Mouse (Mus musculus): ENCODE results near the gene Dnajc11. TPM values are rescaled to one million over a fixed set of nuclear protein-coding genes. Genes with fewer than 3 reads are reported as not detected.
A peak's percentile ranks its signal among the peaks of the same experiment; 100 is the strongest.

The Dnajc11 gene
- 10 to 100 TPM; 72.7 to 88.8 TPM for total RNA-seq (2021)

DNA sequence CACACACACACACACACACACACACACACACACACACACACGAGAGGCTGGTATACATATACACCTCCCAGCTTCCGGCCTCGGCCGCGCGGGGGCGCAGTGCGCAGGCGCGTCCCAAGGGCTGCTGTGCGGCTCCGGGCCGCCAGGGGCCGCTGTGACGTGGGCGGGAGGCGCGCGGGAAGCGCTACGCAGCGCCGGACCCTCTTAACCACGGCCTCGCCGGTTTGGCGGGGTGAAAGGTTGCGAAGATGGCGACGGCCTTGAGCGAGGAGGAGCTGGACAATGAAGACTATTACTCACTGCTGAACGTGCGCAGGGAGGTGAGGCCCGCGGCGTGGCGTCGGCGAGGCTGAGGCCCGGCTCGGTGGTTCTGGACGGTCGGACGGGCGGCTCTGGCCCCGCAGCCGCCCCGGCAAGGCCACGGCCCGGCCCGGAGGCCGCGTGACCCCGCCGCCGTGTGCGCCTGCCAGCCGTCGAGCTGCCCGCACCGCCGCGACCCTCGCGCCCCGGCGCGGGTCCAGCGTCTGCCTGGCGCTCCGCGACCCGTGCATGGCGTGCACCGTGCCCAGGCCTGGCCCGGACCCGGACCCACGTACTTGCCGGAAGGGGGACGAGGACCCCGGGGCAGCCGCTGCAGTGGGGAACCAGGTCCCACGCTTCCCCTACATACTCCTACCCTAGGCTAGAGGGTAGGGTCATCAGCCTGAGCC, at the start of gene Dnajc11:
Gene Dnajc11 (plus strand): TSS at position 187 of the 710 bp plus-strand sequence.
- DNase-seq, result peak; percentile 97 to 98
- intact Hi-C loops (cut with DNase I), result loop anchor here (2.0 to 5.0 kb wide), 2 partner anchors 71 to 104 kb away; partner anchors contain the start of genes Nol9 and Tas1r1

DNA sequence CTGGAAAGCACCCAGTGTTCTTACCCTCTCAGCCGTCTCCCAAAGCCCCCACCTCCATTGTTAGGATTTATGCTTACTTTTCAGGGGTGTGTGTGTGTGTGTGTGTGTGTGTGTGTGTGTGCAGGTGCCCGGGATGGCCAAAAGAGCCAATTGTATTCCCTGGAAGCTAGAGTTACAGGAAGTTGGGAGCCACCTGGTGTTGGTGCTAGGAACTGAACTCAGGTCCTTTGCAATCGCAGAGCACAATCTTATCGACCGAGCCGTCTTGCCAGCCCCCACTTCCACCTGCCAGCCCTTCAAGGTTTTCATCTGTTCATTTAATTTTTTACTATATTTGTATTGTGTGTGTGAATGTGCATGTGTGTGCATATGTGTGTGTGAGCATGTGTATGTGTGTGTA, 40.2 kb upstream of the Dnajc11 start:
- intact Hi-C loops (cut with DNase I), result no loop called here
- no peak for DNase-seq

DNA sequence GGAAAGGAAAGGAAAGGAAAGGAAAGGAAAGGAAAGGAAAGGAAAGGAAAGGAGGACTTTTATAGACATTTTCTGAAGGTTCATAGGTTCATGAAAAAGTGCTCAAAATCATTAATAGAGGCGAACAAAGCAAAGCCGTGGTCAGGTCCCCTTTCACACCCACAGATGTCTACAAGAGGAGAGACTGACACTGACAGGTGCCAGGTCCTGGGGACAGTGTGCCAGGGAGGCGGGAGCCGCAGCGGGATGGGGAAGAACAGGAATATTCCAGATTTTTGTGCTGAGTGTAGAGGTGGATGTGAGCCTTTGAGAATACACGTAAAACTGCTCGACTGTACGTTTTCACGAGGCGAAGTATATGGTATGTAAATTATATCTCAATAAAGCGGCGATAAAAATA, 38.6 kb upstream of the Dnajc11 start:
- no peak for DNase-seq
- intact Hi-C loops (cut with DNase I), result no loop called here

DNA sequence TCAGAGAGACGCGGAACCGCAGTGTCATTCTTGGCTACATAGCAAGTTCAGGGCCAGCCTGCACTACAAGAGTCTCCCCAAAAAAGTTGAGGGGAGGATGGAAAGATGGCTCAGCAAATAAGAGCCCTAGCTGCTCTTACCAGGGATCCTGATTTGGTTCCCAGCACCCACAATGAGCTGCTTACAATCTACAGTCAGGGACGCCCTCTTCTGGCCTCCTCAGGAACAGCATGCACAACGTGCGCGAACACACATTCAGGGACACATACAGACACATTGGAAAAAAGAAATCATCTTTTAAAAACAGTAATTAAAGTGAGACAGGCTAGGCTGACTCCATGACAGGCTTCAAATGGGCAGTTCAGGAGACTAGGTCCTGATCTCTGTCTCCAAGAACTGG, 37.9 kb upstream of the Dnajc11 start:
- DNase-seq, result no peak
- intact Hi-C loops (cut with DNase I), result no loop called here

DNA sequence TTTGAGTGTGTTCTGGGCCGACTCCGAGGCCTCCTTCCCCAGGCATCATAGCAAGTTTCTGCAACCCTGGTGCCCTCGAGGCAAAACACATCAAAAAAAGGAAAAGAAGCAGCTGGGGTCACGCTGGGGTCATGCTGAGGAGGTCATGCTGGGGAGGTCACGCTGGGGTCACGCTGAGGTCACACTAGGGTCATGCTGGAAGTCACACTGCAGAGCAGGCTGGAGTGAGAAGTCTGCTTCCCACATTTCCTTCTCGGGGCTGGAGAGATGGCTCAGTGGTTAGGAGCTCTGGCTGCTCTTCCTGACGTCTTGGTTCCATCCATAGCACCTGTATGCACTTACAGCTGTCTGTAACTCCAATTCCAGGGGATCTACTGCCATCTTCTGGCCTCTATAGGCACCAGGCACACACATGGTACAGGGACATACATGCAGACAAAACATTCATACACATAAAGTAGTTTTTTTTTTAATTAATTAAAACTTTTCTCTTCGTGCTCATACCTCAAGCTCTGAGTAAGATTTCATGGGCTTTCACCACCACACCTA, 36.3 kb upstream of the Dnajc11 start:
- intact Hi-C loops (cut with DNase I), result no loop called here
- DNase-seq, result no peak

DNA sequence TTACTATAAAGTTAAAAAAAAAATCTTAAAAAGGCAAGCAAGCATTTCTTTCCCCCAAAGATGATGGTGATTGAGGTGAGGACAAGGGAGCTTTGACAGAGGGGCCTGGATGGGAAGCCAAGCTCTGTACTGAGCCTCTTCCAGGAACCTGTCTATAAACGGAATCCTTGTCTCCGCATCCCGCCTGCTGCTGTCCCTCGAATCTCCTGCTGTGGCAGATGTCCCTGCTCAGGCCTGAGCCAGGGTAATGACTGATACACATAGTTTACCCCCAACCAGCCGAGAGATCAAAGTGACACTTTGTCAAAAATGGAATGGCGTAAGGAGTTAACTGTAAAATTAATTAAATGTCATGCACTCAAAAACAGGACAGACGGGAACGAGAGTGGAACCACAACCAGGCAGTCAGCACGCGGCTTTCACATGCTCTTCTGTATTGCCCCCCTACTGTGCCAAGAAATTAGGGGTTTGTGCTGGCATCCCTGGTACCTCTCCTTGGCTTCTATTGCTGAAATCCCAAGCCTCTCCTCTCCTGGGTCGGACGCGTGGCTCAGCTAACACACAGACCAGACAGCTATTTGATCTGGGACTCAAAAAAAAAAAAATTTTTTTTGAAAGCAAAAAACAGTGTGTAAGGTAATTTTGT, 34.8 kb upstream of the Dnajc11 start:
- no peak for DNase-seq
- intact Hi-C loops (cut with DNase I), result loop anchor here (1.0 kb wide), 1 partner anchor 22 kb away; no protein-coding TSS in a partner anchor

DNA sequence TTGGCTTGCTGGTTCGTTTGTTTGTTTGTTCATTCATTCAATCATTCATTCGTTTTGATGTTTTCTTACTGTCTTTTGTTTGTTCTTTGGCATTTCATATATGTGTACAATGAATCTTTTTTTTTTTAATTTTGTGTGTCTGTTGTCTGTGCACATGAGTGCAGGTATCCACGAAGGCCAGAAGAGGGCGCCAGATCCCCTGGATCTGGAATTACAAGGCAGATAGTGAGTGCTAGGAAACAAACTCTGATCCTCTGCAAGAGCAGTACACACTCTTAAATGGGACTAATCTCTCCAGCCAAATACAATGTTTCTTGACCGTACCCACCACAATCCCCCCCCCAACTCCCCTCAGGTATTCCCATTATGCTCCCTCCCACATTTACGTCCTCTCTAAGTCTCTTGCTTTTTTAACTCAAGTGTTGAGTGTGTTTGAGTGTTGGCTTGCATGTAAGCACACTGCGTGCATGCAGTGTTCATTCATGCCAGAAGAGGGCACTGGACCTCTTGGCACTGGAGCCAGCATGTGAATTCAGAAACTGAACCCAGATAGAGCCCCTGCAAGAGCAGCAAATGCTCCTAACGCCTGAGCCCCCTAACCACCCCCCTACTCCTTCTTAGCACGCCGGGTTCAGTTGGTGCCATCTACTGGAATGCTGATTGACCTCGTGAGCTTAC, 33.6 kb upstream of the Dnajc11 start:
- DNase-seq, result no peak
- intact Hi-C loops (cut with DNase I), result loop anchor here (1.0 to 2.0 kb wide), 2 partner anchors 20 to 37 kb away; no protein-coding TSS in a partner anchor

DNA sequence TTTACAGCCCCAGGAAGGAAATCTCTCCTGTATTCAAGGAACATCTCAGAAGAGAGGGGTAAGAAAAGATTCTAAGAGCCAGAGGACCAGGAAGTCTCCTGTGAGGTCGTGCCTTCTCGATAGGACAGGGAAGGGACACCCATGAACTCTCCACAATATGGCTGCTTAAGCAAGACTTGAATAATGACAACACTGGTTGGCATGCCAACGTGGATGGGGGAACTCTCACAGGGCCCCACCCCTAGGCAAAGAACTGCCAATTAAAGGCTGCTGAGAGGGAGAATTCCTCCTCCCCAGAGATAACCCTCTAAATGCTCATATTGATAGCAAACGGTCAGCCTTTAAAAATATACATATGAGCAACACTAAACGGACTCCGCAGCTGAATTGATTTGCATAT, 32.8 kb upstream of the Dnajc11 start:
- no peak for DNase-seq
- intact Hi-C loops (cut with DNase I), result loop anchor here (2.0 kb wide), 1 partner anchor 38 kb away; no protein-coding TSS in a partner anchor

DNA sequence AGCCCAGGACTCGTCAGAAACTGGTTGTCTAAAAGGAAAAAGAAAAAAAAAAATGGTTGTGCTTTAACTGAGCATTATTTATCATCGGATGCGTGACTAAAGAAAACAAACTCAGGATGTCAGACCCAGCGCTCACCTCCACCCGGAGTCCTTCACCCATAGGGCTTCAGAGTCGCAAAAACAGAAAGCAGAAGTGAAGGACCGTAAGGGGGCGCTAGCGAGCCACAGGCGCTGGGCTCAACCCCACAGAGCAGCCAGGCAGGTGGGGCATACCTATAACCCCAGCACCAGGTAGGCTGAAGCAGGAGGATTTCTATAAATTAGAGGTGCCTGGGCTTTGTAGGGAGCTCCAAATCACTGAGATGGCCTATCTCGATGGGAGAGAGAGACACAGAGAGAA, 32.1 kb upstream of the Dnajc11 start:
- intact Hi-C loops (cut with DNase I), result loop anchor here (2.0 kb wide), 1 partner anchor 39 kb away; no protein-coding TSS in a partner anchor
- peak; percentile 37 to 54 for DNase-seq

DNA sequence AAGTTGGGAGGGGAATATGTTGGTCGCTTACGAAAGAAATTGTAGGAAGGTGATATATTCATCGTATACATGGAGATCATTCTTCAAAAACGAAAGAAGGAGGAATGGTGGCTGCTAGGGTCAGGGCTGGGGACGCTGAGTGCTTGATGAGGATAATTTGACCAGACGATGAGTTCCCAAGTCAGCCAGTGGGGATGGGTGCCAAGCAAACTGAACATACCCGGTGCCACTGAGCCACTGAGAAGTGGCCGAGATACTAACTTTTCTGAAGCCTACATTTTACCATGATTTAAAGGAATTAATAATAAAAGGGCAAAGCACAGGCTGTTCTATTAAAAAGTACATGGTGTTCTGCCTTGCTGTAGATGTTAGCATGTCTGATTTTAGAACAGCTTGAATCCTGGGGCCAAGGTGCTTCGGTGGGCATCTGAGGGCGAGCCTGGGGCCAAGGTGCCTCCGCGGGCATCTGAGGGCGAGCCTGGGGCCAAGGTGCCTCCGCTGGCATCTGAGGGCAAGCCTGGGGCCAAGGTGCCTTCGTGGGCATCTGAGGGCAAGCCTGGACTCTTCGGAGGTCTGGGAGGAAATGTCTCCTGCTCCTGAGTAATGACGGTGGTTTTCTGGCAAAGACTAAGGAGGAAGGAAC, 31.3 kb upstream of the Dnajc11 start:
- intact Hi-C loops (cut with DNase I), result no loop called here
- peak; percentile 22 to 77 for DNase-seq

DNA sequence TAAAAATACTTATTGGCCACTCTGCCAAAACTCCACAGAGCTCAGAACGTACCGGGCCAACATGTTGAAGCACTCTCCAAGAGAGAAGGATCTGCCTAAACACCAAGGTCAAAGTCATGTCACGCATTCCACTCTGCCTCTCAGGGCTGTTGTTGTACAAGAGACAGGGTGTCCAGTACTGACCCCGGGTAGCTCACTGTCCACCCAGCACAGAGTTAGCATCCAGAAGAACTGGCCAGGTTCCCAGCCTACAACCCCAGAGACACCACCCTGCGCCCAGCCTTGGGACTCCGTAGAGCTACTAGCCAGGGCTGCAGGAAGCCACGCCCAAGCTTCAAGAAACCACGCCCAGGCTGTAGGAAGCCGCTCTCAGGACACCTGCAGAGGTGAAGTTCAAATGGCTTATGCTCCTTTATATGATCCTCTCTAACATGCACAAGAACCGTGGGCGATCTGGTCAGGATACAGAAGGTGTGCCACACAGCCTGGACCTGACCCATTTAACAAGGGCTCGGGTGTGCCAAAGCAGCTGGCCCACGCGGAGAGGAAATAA, 30.7 kb upstream of the Dnajc11 start:
- intact Hi-C loops (cut with DNase I), result no loop called here
- DNase-seq, result peak; percentile 81 to 85

DNA sequence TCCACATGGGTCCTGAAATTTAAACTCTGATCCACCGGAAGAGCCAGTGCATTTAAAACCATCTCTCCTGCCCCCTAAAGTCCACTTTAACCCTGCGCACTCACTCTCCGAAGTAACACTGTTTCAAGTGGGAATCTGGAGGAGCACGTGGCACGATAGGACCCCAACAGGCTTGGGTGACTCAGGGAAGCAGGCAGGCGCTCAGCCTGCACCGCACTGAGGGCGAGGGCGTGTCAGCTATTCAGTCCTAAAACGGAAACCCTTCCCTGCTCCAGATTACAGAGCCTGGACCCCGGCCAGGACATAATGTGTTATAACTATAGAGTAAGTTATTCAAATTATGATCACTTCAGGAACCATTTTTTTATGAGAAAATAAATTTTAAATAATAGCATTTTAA, 29.4 kb upstream of the Dnajc11 start:
- intact Hi-C loops (cut with DNase I), result no loop called here
- peak; percentile 63 to 76 for DNase-seq

DNA sequence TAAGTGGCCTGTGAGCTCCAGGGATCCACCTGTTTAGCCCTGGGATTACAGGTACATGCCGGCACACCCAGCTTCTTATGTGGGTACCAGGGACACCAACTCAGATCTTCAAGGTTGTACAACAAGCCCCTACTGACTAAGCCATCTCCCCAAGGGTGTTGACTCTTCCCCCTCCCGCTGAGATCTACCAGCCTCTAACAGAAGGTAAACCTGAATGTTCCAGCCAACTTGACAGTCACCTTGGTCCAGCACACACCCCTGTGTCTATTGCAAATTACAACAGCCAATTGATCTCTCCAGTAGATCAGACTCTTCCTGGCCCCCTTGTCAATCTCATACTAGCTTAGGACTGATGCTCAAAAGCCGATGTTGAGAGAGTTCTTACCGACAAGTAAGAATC, 27.9 kb upstream of the Dnajc11 start:
- DNase-seq, result no peak
- intact Hi-C loops (cut with DNase I), result no loop called here

DNA sequence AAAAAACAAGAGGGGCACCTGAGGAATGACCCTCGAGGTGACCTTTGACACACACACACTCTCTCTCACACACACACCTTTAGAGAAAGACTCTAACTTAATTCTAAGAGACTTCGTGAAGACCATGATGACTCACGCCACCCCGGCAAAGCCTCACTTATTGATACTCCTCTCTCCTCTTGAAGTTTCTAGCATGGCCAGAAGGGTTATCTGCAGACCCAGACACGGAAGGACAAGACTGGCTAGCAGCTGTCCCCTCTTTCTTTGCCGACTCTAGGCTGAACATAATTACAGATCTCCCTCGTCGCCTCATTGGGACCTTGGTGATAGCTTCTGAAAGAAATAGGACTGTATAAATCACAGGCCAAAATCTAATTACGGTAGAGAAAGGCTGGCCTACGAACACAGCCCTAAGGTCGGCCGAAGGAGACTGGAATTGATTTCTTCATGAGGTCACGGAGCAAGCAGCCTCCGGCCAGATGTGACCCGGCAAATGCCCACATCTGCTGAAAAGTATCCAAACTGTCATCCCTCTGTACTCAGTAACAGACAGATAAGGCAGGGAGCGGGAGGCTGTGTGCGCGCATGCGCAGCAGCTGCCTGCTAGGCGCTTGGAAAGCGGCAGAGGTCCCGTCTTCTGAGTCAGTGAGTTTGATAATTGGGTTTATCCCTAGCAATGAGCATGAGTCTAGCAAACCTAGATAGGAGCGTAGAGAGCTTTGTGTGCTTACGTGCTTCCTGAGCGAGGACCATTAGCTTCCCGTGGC, 25.7 kb upstream of the Dnajc11 start:
- intact Hi-C loops (cut with DNase I), result no loop called here
- peak; percentile 21 to 33 for DNase-seq

DNA sequence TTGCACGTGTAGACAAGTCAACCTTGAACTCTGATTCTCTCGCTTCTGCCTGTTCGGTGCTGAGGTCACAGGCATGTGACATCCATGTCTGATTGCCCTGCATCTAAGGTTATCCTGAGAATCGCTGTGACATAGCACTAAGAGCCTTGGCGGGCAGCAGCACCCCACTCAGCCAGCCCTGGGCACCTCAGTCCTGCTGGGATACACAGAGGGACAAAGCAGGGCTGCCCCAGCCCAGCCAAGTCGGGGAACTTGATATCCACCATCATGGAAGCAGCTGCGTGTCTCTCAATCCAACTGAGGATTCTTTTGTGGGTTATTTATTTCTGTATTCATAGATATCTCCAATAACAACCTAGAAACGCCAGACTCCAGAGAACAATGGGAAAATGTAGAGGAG, 24.7 kb upstream of the Dnajc11 start:
- no peak for DNase-seq
- intact Hi-C loops (cut with DNase I), result no loop called here

DNA sequence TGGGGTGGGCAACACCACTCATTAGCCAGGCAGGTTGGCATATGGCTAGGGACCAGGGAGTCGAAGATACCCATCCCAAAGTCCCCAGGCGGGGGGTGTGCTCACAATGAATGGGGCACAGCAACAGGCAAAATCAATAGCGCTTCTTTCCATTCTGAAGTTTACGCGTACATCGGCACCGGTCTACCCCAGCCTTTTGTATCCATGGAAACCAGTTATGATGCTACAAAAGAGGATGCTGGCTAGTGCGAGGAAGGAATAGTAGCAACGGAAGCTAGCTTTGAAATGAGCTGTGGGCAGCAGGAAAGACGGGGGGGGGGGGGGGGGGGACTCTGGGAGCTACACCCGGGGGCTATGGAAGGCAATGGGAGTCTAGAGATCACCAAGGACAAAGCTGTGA, 17.2 kb upstream of the Dnajc11 start:
- DNase-seq, result no peak
- intact Hi-C loops (cut with DNase I), result no loop called here

DNA sequence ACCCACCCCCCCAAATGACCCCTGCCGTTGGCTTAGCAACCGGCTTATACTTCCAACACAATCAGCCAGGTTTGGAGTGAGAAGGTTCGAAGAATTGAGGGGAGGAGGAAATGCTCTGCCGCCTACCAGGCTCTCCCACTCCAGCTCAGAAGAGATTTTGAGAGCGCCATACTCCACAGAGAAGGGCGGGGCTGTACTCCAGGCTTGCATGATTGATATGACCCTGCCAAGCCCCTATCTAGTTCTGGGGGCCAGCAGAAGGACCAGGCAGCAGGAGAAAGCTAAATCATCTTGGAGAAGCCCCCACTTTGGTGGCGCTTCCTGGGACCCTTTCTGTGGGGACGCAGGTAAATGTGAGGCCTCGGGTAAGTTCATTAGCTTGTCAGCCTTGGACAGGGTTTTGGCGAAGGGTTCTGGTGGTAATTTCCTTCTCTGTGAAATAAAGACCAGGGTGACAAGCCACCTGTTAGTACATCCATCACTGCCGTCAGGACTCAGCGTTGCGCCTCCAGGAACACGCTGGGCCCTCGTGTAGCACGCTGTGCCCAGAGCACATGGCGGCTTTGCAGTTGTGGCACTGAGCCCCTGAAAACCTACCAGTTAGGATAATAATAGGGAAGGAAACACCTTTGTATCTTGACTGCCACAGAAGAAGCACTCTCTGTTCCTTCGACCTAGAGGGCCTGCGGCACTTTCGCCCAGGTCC, 14.2 kb upstream of the Dnajc11 start:
- intact Hi-C loops (cut with DNase I), result no loop called here
- DNase-seq, result no peak

DNA sequence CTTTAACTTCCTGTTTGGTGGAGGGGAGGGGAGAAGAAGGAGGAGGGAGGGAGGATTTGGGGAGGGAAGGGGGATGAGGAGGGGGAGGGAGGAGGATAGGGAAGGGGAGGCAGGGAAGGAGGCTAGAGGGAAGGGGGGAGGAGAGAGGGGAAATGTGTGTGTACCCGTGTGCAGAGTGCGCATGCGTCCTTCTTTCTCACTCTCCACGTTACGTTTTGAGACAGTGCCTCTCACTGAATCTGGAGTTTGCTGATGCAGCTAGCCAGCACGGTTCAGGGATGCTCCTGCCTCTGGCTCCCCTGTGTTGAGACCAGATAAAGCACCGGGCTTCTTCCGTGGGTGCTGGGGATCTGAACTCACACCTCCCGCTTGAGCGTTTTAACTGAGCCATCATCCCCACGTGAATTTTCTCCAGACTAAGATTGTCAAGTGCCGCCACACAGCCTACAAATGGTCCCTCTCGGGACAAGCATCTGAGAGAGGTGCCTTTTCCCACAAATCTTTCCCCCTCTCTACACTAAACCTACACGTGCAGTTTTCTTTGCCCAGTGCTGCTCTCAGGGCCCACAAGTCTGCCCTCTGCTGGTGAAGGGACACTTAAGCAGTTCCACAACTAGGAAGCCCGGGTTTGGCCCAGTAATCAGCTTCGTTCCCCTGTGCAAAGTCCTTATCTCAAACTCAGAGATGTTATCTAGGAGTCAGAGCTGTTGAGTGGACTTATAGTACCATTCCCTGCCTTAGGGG, 13.4 kb upstream of the Dnajc11 start:
- peak; percentile 64 to 68 for DNase-seq
- intact Hi-C loops (cut with DNase I), result loop anchor here (1.0 kb wide), 2 partner anchors 21 to 57 kb away; no protein-coding TSS in a partner anchor
